Comparison of ENCODE assay signal across 18 mouse cellular contexts in genomic region chr11:75297631-75298030, GRCm38 (mm10). TPM values are rescaled to one million over a fixed set of nuclear protein-coding genes. Genes with fewer than 3 reads are reported as not detected.
DNase-seq lines count a peak whose midpoint lies in the region; ATAC-seq and TF ChIP-seq lines count a peak whose summit lies in the region.
"Had no signal": no experiment of that assay in that cellular context is flagged by ENCODE, and none has a peak within 500 bp of the region (broad histone marks: within the 10 kb centered on the region; RNA-seq: fewer than 3 reads in every experiment).

No protein-coding gene starts in this region.

- H3K9me3 ChIP-seq in heart, postnatal 0 days (replicated peaks; ENCODE audit: control insufficient read depth, low read length), result no peaks in the 10 kb centered on the region
- H3K9me3 ChIP-seq: forebrain, embryonic 10.5 days; limb, embryonic 15.5 days; stomach, embryonic 15.5 days had no signal

- ATAC-seq in heart, postnatal 0 days (ENCODE audit: insufficient read depth, low read depth), result 0 out of 2 replicates have a peak, but pooled peaks have one; percentile 40
- ATAC-seq in granulocyte monocyte progenitor cell, adult 5-6 weeks (replicated peaks; ENCODE audit: poor library complexity, severe bottlenecking), result no peak
- ATAC-seq: hindbrain, embryonic 16.5 days; intestine, embryonic 16.5 days; liver, postnatal 0 days had no signal

- H3K27me3 ChIP-seq in heart, postnatal 0 days (ENCODE audit: control insufficient read depth, insufficient read depth, low read length), result no peaks in the 10 kb centered on the region
- H3K27me3 ChIP-seq: stomach, embryonic 15.5 days had no signal

- peak overlapping the region; percentile 85 for H3K27ac ChIP-seq in heart, postnatal 0 days (ENCODE audit: low read depth)
- H3K27ac ChIP-seq: forebrain, embryonic 10.5 days; limb, embryonic 15.5 days; stomach, embryonic 15.5 days had no signal

- H3K4me1 ChIP-seq in heart, postnatal 0 days (ENCODE audit: control insufficient read depth, insufficient read depth), result peaks cover 46% of the 10 kb centered on the region

- no peak for TF ChIP-seq CTCF in heart, postnatal 0 days (IDR thresholded peaks at IDR 0.05; ENCODE audit: low read depth)

- H3K4me3 ChIP-seq in heart, postnatal 0 days (ENCODE audit: low read depth, low read length), result no peak overlapping the region
- H3K4me3 ChIP-seq: forebrain, embryonic 10.5 days; limb, embryonic 15.5 days; stomach, embryonic 15.5 days had no signal

- peaks cover 31% of the 10 kb centered on the region for H3K36me3 ChIP-seq in heart, postnatal 0 days (replicated peaks; ENCODE audit: control insufficient read depth, insufficient read depth, low read length)

- TF ChIP-seq EP300 in heart, postnatal 0 days (IDR thresholded peaks at IDR 0.05; ENCODE audit: low read depth), result no peak

- WGBS in heart, postnatal 0 days, result 40% methylated on average over 9 of the region's 9 CpGs

- H3K4me2 ChIP-seq in heart, postnatal 0 days (ENCODE audit: low read depth, low read length), result peak overlapping the region; percentile 28
- H3K4me2 ChIP-seq: limb, embryonic 15.5 days; midbrain, embryonic 11.5 days; stomach, embryonic 15.5 days had no signal

- no peak overlapping the region for H3K9ac ChIP-seq in heart, postnatal 0 days (replicated peaks; ENCODE audit: low read depth, low read length)
- H3K9ac ChIP-seq: liver, postnatal 0 days; stomach, embryonic 15.5 days had no signal

- DNase-seq in kidney, adult 11 months, result peak; percentile 61
- no peak for DNase-seq in kidney, postnatal 4 days
- DNase-seq in lung, postnatal 25 days (ENCODE audit: low spot score), result peak; percentile 37
- DNase-seq in lung, postnatal 10 days, result no peak
- DNase-seq in heart, postnatal 0 days (ENCODE audit: low spot score), result peak; percentile 76
- DNase-seq in adrenal gland, postnatal 4 days (ENCODE audit: low spot score in 2 of 2), result no peak
- DNase-seq: cerebellum, adult 2 months; cerebellum, postnatal 36 days; liver, postnatal 0 days; retina, postnatal 1 day; thymus, adult 18-20 months had no signal

RNA-seq across cellular contexts. Expression of gene Rpa1, which starts 50.5 kb away (rescaled TPM):
- total RNA-seq in heart, postnatal 0 days (2014; rRNA removed; ENCODE audit: low replicate concordance), result 115 and 118 TPM in 2 replicates
- polyA plus RNA-seq in heart, postnatal 0 days (2015; fragmentation: Nextera tagmentation; extraction: Ambion mirVana), result 62.9 and 66.9 TPM in 2 replicates
- total RNA-seq in adrenal gland, postnatal 4 days (2021), result 10 to 100 TPM; 87.2 to 93.7 TPM
- total RNA-seq in granulocyte monocyte progenitor cell, adult 5-6 weeks (2014; fragmentation: Nextera tagmentation), result 86.4 and 106 TPM in 2 replicates
- total RNA-seq in granulocyte monocyte progenitor cell, adult 5-6 weeks (2017), result 200 and 207 TPM in 2 replicates

RNA-seq across cellular contexts. Expression of gene Smyd4, which starts 50.6 kb away (rescaled TPM):
- 13.1 and 19.7 TPM in 2 replicates for total RNA-seq in heart, postnatal 0 days (2014; rRNA removed; ENCODE audit: low replicate concordance)
- 13.2 and 14.8 TPM in 2 replicates for polyA plus RNA-seq in heart, postnatal 0 days (2015; fragmentation: Nextera tagmentation; extraction: Ambion mirVana)
- 10 to 100 TPM; 11.4 to 12.3 TPM for total RNA-seq in adrenal gland, postnatal 4 days (2021)
- 11.7 and 12.6 TPM in 2 replicates for total RNA-seq in granulocyte monocyte progenitor cell, adult 5-6 weeks (2014; fragmentation: Nextera tagmentation)
- total RNA-seq in granulocyte monocyte progenitor cell, adult 5-6 weeks (2017), result 11.2 and 12.3 TPM in 2 replicates

Comparison
In these comparisons a context has a peak if more than half of its experiments do, and no peak if none do; other contexts are left out.
1. DNase-seq: peak in kidney, adult 11 months (single experiment), lung, postnatal 25 days (single experiment) and heart, postnatal 0 days (single experiment); none in kidney, postnatal 4 days (0 of 2), lung, postnatal 10 days (single experiment) and adrenal gland, postnatal 4 days (0 of 2).